Mouse (Mus musculus): Measurements from ENCODE around the gene Tex261.
A peak's percentile ranks its signal among the peaks of the same experiment; 100 is the strongest.
"Not testable (repeated sequence)": the region's sequence is repeated elsewhere in the genome, so short reads cannot be mapped to it uniquely, and the experiment has no call there.

The Tex261 gene

DNA sequence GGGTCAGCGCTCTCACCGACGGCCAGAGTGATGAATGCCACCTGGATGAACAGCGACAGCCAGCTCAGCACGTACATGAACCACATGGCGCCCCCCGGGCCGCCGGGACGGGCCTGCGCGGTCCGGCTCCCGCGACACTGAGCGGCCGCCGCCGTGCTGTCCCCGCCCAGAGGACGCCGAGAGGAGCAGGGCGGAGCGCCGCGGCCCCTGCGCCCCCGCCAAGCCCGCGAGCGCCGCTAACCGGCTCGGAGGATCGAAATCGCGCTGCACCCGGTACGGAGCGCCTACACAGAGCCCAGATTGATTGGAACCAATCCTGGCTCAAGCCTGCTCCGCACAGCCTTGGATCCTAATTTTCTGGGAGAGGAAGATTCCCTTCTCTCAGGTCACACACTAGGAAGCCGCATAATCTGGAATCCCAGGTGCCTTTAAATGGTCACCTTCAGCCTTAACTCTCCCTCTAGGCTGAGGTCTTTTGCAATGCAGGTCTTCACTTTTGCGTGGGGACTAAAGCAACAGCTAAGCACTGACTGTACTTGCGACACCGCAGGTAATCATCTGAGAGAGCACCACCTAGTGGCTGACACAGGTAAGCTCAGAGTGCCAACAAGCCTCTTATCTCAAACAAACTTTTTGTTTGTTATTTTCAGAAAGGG lies at the start of gene Tex261:
Gene Tex261 (minus strand): TSS at position 176 of the 656 bp plus-strand sequence.
- peak; percentile 94 to 95 for DNase-seq

DNA sequence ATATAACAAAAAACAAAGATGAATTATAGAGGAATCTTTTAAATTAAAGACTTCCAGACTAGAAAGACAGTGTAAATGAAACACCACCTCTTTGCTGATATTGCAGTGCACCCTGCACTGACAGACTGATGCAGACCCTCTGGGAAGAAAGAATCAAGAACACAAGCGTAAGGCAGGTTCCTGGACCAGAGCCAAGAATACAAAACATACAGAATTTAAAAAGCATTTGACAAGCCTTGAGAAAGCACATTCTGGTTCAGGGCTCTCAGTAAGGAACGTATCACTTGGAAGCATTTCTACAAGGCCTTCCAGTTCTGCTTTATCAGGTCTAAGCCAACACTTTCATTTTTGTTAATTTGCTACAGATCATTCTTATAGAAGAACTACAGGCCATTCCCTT lies 46.2 kb upstream of the Tex261 start:
- no peak for DNase-seq

- DNase-seq = no peak
Measured at GRCm38 (mm10) chr6:83820727-83821515, 45.3 kb upstream of the Tex261 start.

DNA sequence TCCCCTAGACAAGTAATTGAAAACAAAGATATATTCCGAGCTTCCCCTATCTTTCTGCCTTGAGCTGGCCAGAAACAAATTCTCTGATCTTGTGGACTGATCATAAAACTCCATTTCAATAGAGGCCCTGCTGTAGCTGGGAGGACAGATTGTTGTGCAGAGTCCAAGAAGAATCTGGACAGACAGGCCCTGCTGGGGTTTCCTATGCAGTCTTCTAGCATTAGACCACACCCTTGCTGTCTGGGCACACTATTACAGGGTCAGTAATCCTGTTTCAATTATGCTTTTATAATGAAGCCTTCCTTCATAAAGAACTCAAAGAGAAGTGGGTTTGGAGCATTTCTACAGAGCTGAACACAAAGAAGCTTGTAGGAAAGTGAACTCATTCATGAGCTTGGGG lies 43.4 kb upstream of the Tex261 start:
- DNase-seq = no peak

DNA sequence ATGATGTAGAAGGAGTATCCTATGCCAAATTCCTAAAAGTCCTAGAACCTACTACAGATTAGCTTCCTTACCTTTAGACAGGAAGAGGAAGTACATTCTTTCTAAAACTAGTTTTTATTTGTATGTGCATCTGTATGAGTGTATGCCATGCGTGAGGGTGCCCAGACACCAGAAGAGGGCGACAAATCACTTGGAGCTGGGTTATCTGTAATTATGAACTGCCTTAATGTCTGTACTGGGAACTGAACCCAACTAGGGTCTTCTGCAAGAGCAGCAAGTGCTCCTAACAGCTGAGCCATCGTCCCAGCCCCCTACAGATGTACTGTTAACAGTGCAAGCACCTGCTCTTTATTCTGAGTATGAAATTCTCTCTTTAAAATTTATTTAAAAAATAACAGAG lies 40.2 kb upstream of the Tex261 start:
- no peak for DNase-seq

DNA sequence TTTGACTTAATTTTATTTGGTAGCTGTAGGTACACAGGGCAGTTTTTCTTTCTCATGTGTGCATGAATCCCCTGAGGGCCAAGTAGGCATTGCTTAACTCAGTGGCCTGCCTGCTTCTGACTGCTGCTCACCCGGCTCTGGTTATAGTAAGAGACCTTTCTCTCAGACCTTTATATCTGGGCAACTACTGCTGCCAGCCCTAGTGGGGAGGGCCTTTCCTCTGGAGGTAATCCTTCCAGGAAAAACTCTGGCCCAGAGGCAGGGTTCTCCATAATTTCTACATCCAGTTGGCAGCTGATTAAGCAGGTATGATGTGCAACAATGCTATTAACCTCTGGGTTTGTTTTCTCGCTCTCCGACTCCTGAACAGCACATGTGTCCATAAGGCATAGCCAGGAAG lies 27.2 kb upstream of the Tex261 start:
- no peak for DNase-seq

GRCm38 (mm10) chr6:83802033-83802432 lies 26.4 kb upstream of the Tex261 start:
- DNase-seq = no peak

- DNase-seq = peak in 1 of 2 experiments; percentile 31
Measured at GRCm38 (mm10) chr6:83796686-83797085, 21.1 kb upstream of the Tex261 start.

- no peak for DNase-seq
Measured at GRCm38 (mm10) chr6:83795492-83795900, 19.9 kb upstream of the Tex261 start.

- DNase-seq = peak; percentile 96 to 98
Measured at GRCm38 (mm10) chr6:83794760-83795296, 19.2 kb upstream of the Tex261 start, which contains the start of gene Nagk. TSS of gene Nagk (plus strand) at chr6:83794982.

GRCm38 (mm10) chr6:83791251-83791890 lies 15.8 kb upstream of the Tex261 start:
- DNase-seq = no peak

- DNase-seq = not testable (repeated sequence)
Measured at GRCm38 (mm10) chr6:83790533-83790932, 14.9 kb upstream of the Tex261 start.

DNA sequence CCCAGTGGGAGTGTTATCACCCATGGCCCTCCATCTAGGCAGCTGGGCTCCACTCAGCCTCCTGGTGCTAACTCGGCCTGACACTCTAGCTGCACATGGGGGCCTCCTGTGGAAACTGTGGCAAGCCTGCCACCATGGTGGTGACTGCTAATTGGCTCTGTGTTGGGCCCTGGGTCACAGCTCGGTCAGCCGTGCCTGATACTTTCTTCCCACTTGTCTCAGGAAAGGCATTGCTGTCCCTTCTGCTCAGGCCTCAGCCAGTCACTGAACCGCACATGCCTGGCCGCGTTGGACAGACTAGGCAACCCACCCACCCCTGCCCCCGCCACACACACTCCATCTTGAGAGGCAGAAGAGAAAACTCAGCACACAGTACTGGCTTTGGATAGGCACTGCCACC lies 12.9 kb upstream of the Tex261 start:
- peak in 1 of 2 experiments; percentile 33 for DNase-seq

GRCm38 (mm10) chr6:83786426-83786825 lies 10.8 kb upstream of the Tex261 start:
- DNase-seq = no peak

- DNase-seq = peak; percentile 68 to 74
Measured at GRCm38 (mm10) chr6:83779026-83779425, 3.4 kb upstream of the Tex261 start.

- no peak for DNase-seq
Measured at GRCm38 (mm10) chr6:83778306-83778705, 2.7 kb upstream of the Tex261 start.

GRCm38 (mm10) chr6:83774781-83775563 lies 641 bp downstream of the Tex261 start:
- DNase-seq = peak; percentile 25 to 48

GRCm38 (mm10) chr6:83774126-83774525 lies 1.5 kb downstream of the Tex261 start:
- no peak for DNase-seq

DNA sequence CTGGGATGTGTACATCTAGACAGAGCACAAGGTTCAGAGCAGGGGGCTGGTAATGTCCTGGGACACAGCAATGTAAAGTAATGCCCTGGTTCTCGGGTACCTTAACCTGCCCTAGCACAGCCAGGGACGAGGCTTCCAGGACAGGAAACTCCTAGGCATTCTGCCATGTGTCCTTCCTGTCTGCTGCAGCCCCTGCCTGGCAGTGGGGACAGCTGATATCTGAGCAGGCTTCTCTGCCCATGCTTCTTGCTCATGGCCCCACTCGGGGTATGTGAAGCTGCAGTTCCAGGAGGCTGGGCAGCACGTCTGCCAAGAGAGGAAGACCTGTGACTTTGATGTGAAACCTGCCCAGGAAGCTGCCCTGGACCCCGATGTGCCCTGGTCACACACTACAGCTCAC lies 7.1 kb downstream of the Tex261 start:
- DNase-seq = no peak

DNA sequence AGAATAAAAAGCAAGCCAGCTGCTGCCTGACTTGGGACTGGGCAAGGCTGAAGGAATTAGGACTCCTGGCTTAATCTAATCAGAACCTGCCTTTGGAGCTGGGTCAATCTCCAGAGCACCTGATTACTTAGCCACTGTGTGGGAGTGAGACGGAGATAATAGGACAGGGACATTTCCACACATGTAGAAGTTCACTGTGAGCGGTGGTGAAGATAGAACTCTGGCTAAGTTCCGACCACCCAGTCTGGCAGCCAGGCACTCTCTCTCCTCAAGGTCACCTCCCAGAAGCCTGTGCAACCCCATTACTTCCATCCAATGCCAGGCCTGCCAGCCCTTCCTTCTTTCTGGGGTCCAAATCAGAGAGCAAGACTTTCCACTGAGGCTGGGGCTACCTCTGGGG lies 8.6 kb downstream of the Tex261 start:
- no peak for DNase-seq

GRCm38 (mm10) chr6:83762880-83763431 lies 12.7 kb downstream of the Tex261 start:
- DNase-seq = peak; percentile 64 to 79

DNA sequence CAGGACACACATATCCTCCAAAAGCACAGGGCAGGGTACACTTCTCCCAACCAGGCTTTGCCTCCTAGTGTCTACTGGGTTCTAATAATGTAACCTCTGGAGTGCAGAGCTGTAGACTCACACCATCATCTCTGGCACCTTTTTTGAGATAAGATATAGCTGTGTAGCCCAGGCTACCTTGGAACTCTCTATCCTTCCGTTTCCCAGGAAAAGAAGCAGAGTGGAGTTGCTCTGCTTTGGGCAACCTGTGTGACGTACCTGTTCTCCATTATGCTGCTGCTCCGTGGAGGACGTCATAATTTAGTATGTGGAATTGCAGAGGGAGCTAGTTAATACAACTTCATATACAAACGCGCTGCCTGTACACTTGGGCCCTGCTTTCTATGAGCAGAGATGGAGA lies 13.3 kb downstream of the Tex261 start, which contains the start of gene Ankrd53:
Gene Ankrd53 (plus strand): TSS at position 301 of the 400 bp plus-strand sequence.
- no peak for DNase-seq
